Mouse (Mus musculus): Measurements from ENCODE around the gene Adpgk. TPM values are rescaled to one million over a fixed set of nuclear protein-coding genes. Genes with fewer than 3 reads are reported as not detected.
"Not testable (repeated sequence)": the region's sequence is repeated elsewhere in the genome, so short reads cannot be mapped to it uniquely, and the experiment has no call there.

Adpgk gene
- total RNA-seq, 2 experiments from 2014 or later, result 17.0 to 17.5 TPM

GRCm38 (mm10) chr9:59289529-59290115 lies 1.7 kb upstream of the Adpgk start:
- no peak for DNase-seq

GRCm38 (mm10) chr9:59291688-59292492 lies 532 bp downstream of the Adpgk start:
- DNase-seq, result no peak

GRCm38 (mm10) chr9:59292493-59292875 lies 1.1 kb downstream of the Adpgk start:
- DNase-seq, result no peak

GRCm38 (mm10) chr9:59296419-59296818 lies 5.1 kb downstream of the Adpgk start:
- DNase-seq, result no peak

- DNase-seq, result no peak
These were observed 16.5 kb downstream of the Adpgk start for GRCm38 (mm10) chr9:59307890-59308289.

GRCm38 (mm10) chr9:59310582-59311283 lies 19.4 kb downstream of the Adpgk start:
- DNase-seq, result no peak

- DNase-seq, result no peak
These were observed 19.9 kb downstream of the Adpgk start for GRCm38 (mm10) chr9:59311284-59311670.

- no peak for DNase-seq
These were observed 24.8 kb downstream of the Adpgk start for GRCm38 (mm10) chr9:59316206-59316605.

GRCm38 (mm10) chr9:59324351-59324750 lies 33.0 kb downstream of the Adpgk start:
- DNase-seq, result no peak

- DNase-seq, result no peak
These were observed 38.7 kb downstream of the Adpgk start for GRCm38 (mm10) chr9:59330055-59330454.

GRCm38 (mm10) chr9:59336539-59336938 lies 45.2 kb downstream of the Adpgk start:
- DNase-seq, result no peak

- no peak for DNase-seq
These were observed 46.5 kb downstream of the Adpgk start for GRCm38 (mm10) chr9:59337889-59338288.

- DNase-seq, result no peak
These were observed 47.1 kb downstream of the Adpgk start for GRCm38 (mm10) chr9:59338411-59338810.

- no peak for DNase-seq
These were observed 47.7 kb downstream of the Adpgk start for GRCm38 (mm10) chr9:59339107-59339506.

- DNase-seq, result no peak
These were observed 48.6 kb downstream of the Adpgk start for GRCm38 (mm10) chr9:59340002-59340401.

- DNase-seq, result no peak
These were observed 54.8 kb downstream of the Adpgk start for GRCm38 (mm10) chr9:59346176-59346575.

GRCm38 (mm10) chr9:59352586-59353252 lies 61.4 kb downstream of the Adpgk start:
- no peak for DNase-seq

GRCm38 (mm10) chr9:59353253-59353639 lies 61.9 kb downstream of the Adpgk start, which contains the start of gene Bbs4:
TSS of gene Bbs4 (minus strand) at chr9:59353508.
- peak; percentile 84 to 85 for DNase-seq

GRCm38 (mm10) chr9:59358041-59358440 lies 66.7 kb downstream of the Adpgk start:
- not testable (repeated sequence) for DNase-seq

GRCm38 (mm10) chr9:59360487-59360886 lies 69.1 kb downstream of the Adpgk start:
- DNase-seq, result not testable (repeated sequence)

- no peak for DNase-seq
These were observed 77.9 kb downstream of the Adpgk start for GRCm38 (mm10) chr9:59369220-59369619.

- no peak for DNase-seq
These were observed 78.3 kb downstream of the Adpgk start for GRCm38 (mm10) chr9:59369646-59370045.

Measured in layer of hippocampus, postnatal 36 days (tissue).